Comparison of ENCODE assay signal across 25 mouse cellular contexts in genomic region chr19:28897497-28897896, GRCm38 (mm10).
A peak's percentile ranks its signal among the peaks of the same experiment; 100 is the strongest.
DNase-seq lines count a peak whose midpoint lies in the region; ATAC-seq and TF ChIP-seq lines count a peak whose summit lies in the region.
"Had no signal": no experiment of that assay in that cellular context is flagged by ENCODE, and none has a peak within 500 bp of the region (broad histone marks: within the 10 kb centered on the region; RNA-seq: fewer than 3 reads in every experiment).

No protein-coding gene starts in this region.

- H3K4me1 ChIP-seq in hindbrain, postnatal 0 days (ENCODE audit: insufficient read depth, low read length): no peaks in the 10 kb centered on the region
- H3K4me1 ChIP-seq in hindbrain, embryonic 11.5 days (replicated peaks; ENCODE audit: control insufficient read depth, insufficient read depth, low read length): no peaks in the 10 kb centered on the region
- 0 out of 2 replicates have a peak, but pooled peaks cover 3% of the 10 kb centered on the region for H3K4me1 ChIP-seq in midbrain, postnatal 0 days (ENCODE audit: insufficient read depth, low read length)
- peaks cover 16% of the 10 kb centered on the region; the same call in 1 of the 2 replicates for H3K4me1 ChIP-seq in midbrain, embryonic 13.5 days (replicated peaks)
- H3K4me1 ChIP-seq in olfactory bulb, adult 2 months (ENCODE audit: control insufficient read depth, insufficient read depth, low read length): peaks cover 11% of the 10 kb centered on the region
- peaks cover 9% of the 10 kb centered on the region for H3K4me1 ChIP-seq in kidney, embryonic 15.5 days
- H3K4me1 ChIP-seq: embryonic facial prominence, embryonic 12.5 days; heart, embryonic 12.5 days; heart, embryonic 15.5 days had no signal

- no peak for ATAC-seq in hindbrain, postnatal 0 days
- no peak for ATAC-seq in hindbrain, embryonic 11.5 days (ENCODE audit: low FRiP score)
- ATAC-seq in midbrain, postnatal 0 days (ENCODE audit: low FRiP score): no peak
- no peak for ATAC-seq in midbrain, embryonic 13.5 days
- ATAC-seq in kidney, embryonic 15.5 days (replicated peaks; ENCODE audit: low FRiP score): no peak
- ATAC-seq: CD4-positive, CD25-positive, alpha-beta regulatory T cell, adult 4 months had no signal

- WGBS in hindbrain, postnatal 0 days: 82% methylated on average over 9 of the region's 9 CpGs
- WGBS in hindbrain, embryonic 11.5 days: 83% methylated on average over 9 of the region's 9 CpGs
- 76% methylated on average over 9 of the region's 9 CpGs for WGBS in midbrain, postnatal 0 days
- WGBS in midbrain, embryonic 13.5 days: 87% methylated on average over 9 of the region's 9 CpGs
- 41% methylated on average over 9 of the region's 9 CpGs for WGBS in olfactory bulb, adult 2 months
- 80% methylated on average over 9 of the region's 9 CpGs for WGBS in kidney, embryonic 15.5 days

- H3K9ac ChIP-seq in hindbrain, postnatal 0 days (replicated peaks; ENCODE audit: low read length): no peak overlapping the region
- no peak overlapping the region for H3K9ac ChIP-seq in hindbrain, embryonic 11.5 days (ENCODE audit: low read depth, low read length)
- H3K9ac ChIP-seq in midbrain, postnatal 0 days (replicated peaks; ENCODE audit: low read length, poor library complexity, severe bottlenecking): no peak overlapping the region
- no peak overlapping the region for H3K9ac ChIP-seq in midbrain, embryonic 13.5 days (replicated peaks)
- H3K9ac ChIP-seq in kidney, embryonic 15.5 days: no peak overlapping the region
- H3K9ac ChIP-seq: embryonic facial prominence, embryonic 12.5 days; embryonic facial prominence, embryonic 15.5 days; forebrain, embryonic 15.5 days; heart, embryonic 12.5 days; heart, embryonic 15.5 days; hindbrain, embryonic 14.5 days had no signal

- no peaks in the 10 kb centered on the region for H3K36me3 ChIP-seq in hindbrain, postnatal 0 days (ENCODE audit: insufficient read depth, low read length)
- H3K36me3 ChIP-seq in hindbrain, embryonic 11.5 days (ENCODE audit: control insufficient read depth, insufficient read depth, low read length): no peaks in the 10 kb centered on the region
- H3K36me3 ChIP-seq in midbrain, postnatal 0 days (ENCODE audit: insufficient read depth, low read length): no peaks in the 10 kb centered on the region
- H3K36me3 ChIP-seq in midbrain, embryonic 13.5 days: no peaks in the 10 kb centered on the region
- no peaks in the 10 kb centered on the region for H3K36me3 ChIP-seq in kidney, embryonic 15.5 days
- H3K36me3 ChIP-seq: embryonic facial prominence, embryonic 12.5 days; embryonic facial prominence, embryonic 15.5 days; forebrain, embryonic 15.5 days; heart, embryonic 12.5 days; heart, embryonic 15.5 days; hindbrain, embryonic 10.5 days had no signal

- H3K27me3 ChIP-seq in hindbrain, postnatal 0 days (ENCODE audit: insufficient read depth, low read length): no peaks in the 10 kb centered on the region
- no peaks in the 10 kb centered on the region for H3K27me3 ChIP-seq in hindbrain, embryonic 11.5 days (ENCODE audit: control insufficient read depth, insufficient read depth, low read length)
- H3K27me3 ChIP-seq in midbrain, postnatal 0 days (ENCODE audit: insufficient read depth, low read length): no peaks in the 10 kb centered on the region
- no peaks in the 10 kb centered on the region for H3K27me3 ChIP-seq in midbrain, embryonic 13.5 days
- H3K27me3 ChIP-seq in kidney, embryonic 15.5 days: no peaks in the 10 kb centered on the region
- H3K27me3 ChIP-seq: embryonic facial prominence, embryonic 12.5 days; embryonic facial prominence, embryonic 15.5 days; forebrain, embryonic 15.5 days; heart, embryonic 12.5 days; heart, embryonic 15.5 days had no signal

- H3K9me3 ChIP-seq in hindbrain, postnatal 0 days (ENCODE audit: low read length): no peaks in the 10 kb centered on the region
- H3K9me3 ChIP-seq in hindbrain, embryonic 11.5 days (ENCODE audit: control insufficient read depth, low read length): no peaks in the 10 kb centered on the region
- H3K9me3 ChIP-seq in midbrain, postnatal 0 days (ENCODE audit: low read length): no peaks in the 10 kb centered on the region
- no peaks in the 10 kb centered on the region for H3K9me3 ChIP-seq in midbrain, embryonic 13.5 days
- no peaks in the 10 kb centered on the region for H3K9me3 ChIP-seq in kidney, embryonic 15.5 days (replicated peaks)
- H3K9me3 ChIP-seq: embryonic facial prominence, embryonic 12.5 days; embryonic facial prominence, embryonic 15.5 days; forebrain, embryonic 15.5 days; heart, embryonic 12.5 days; heart, embryonic 15.5 days; hindbrain, embryonic 10.5 days had no signal

- TF ChIP-seq POLR2A in olfactory bulb, adult 2 months (IDR thresholded peaks at IDR 0.05; ENCODE audit: insufficient read depth, low read depth, low read length): no peak

- H3K4me2 ChIP-seq in hindbrain, postnatal 0 days (ENCODE audit: low read depth, low read length): no peak overlapping the region
- no peak overlapping the region for H3K4me2 ChIP-seq in hindbrain, embryonic 11.5 days (replicated peaks; ENCODE audit: low read depth, low read length)
- no peak overlapping the region for H3K4me2 ChIP-seq in midbrain, postnatal 0 days (ENCODE audit: low read depth, low read length, poor library complexity, severe bottlenecking)
- H3K4me2 ChIP-seq in midbrain, embryonic 13.5 days (replicated peaks): no peak overlapping the region
- no peak overlapping the region for H3K4me2 ChIP-seq in kidney, embryonic 15.5 days
- H3K4me2 ChIP-seq: embryonic facial prominence, embryonic 12.5 days; embryonic facial prominence, embryonic 15.5 days; forebrain, embryonic 15.5 days; heart, embryonic 12.5 days; heart, embryonic 15.5 days; hindbrain, embryonic 14.5 days had no signal

- no peak for TF ChIP-seq CTCF in hindbrain, postnatal 0 days (IDR thresholded peaks at IDR 0.05; ENCODE audit: low read depth)
- TF ChIP-seq CTCF in midbrain, postnatal 0 days (IDR thresholded peaks at IDR 0.05): no peak
- TF ChIP-seq CTCF in olfactory bulb, adult 2 months (IDR thresholded peaks at IDR 0.05; ENCODE audit: insufficient read depth, low read depth, low read length): no peak

- no peak overlapping the region for H3K4me3 ChIP-seq in hindbrain, postnatal 0 days (ENCODE audit: low read length)
- no peak overlapping the region for H3K4me3 ChIP-seq in hindbrain, embryonic 11.5 days (ENCODE audit: low read depth, low read length)
- H3K4me3 ChIP-seq in midbrain, postnatal 0 days (ENCODE audit: low read depth, low read length): no peak overlapping the region
- H3K4me3 ChIP-seq in midbrain, embryonic 13.5 days (replicated peaks): no peak overlapping the region
- peak overlapping the region; percentile 3; the same call in 1 of the 2 replicates for H3K4me3 ChIP-seq in olfactory bulb, adult 2 months (ENCODE audit: insufficient read depth, low read depth, low read length)
- H3K4me3 ChIP-seq in kidney, embryonic 15.5 days (replicated peaks): no peak overlapping the region
- H3K4me3 ChIP-seq: embryonic facial prominence, embryonic 12.5 days; embryonic facial prominence, embryonic 15.5 days; forebrain, embryonic 15.5 days; heart, embryonic 12.5 days; heart, embryonic 15.5 days; hindbrain, embryonic 10.5 days had no signal

- 0 out of 2 replicates have a peak overlapping the region, but pooled peaks have one; percentile 26 for H3K27ac ChIP-seq in hindbrain, postnatal 0 days
- H3K27ac ChIP-seq in hindbrain, embryonic 11.5 days (ENCODE audit: low read depth, low read length): no peak overlapping the region
- peak overlapping the region; percentile 21; the same call in 1 of the 2 replicates for H3K27ac ChIP-seq in midbrain, postnatal 0 days (ENCODE audit: low read depth, low read length)
- H3K27ac ChIP-seq in midbrain, embryonic 13.5 days: no peak overlapping the region
- H3K27ac ChIP-seq in olfactory bulb, adult 2 months (ENCODE audit: insufficient read depth, low read depth, low read length): peak overlapping the region; percentile 64
- H3K27ac ChIP-seq in kidney, embryonic 15.5 days: no peak overlapping the region
- H3K27ac ChIP-seq: embryonic facial prominence, embryonic 12.5 days; embryonic facial prominence, embryonic 15.5 days; forebrain, embryonic 15.5 days; heart, embryonic 15.5 days; hindbrain, embryonic 10.5 days; hindbrain, embryonic 14.5 days had no signal

- no peak for DNase-seq in hindbrain, postnatal 0 days (ENCODE audit: low spot score)
- DNase-seq in hindbrain, embryonic 11.5 days (ENCODE audit: low spot score): no peak
- DNase-seq in midbrain, postnatal 0 days (ENCODE audit: low spot score): no peak
- peak; percentile 31 to 35 for DNase-seq in right cerebral cortex, postnatal 36 days (ENCODE audit: low spot score in 2 of 2)
- no peak for DNase-seq in right cerebral cortex, postnatal 25 days
- DNase-seq: adrenal gland, adult 2 months; adrenal gland, postnatal 14 days; cerebellum, adult 18-20 months; cerebellum, adult 9-10 months; cerebellum, postnatal 14 days; gastrocnemius, postnatal 25 days; heart, adult 18-20 months; heart, postnatal 10 days; heart, postnatal 36 days had no signal

Comparison
In these comparisons a context has a peak if more than half of its experiments do, and no peak if none do; other contexts are left out.
1. DNase-seq: peak in right cerebral cortex, postnatal 36 days (2 of 2); none in hindbrain, postnatal 0 days (single experiment), hindbrain, embryonic 11.5 days (single experiment), midbrain, postnatal 0 days (single experiment) and right cerebral cortex, postnatal 25 days (single experiment).
2. H3K27ac ChIP-seq: peak in hindbrain, postnatal 0 days (single experiment), midbrain, postnatal 0 days (single experiment) and olfactory bulb, adult 2 months (single experiment); none in hindbrain, embryonic 11.5 days (single experiment), midbrain, embryonic 13.5 days (single experiment) and kidney, embryonic 15.5 days (single experiment).